Mouse (Mus musculus) heart, postnatal 10 days (tissue): ENCODE data around the gene Pxmp2. TPM values are rescaled to one million over a fixed set of nuclear protein-coding genes. Genes with fewer than 3 reads are reported as not detected.
A peak's percentile ranks its signal among the peaks of the same experiment; 100 is the strongest.

Experiments used
- DNase-seq, 2 experiments: peaks; one replicate each; pipeline ENCODE4 v3.0.0; 2021
- intact Hi-C: fragments of 180-260 bp; cut with DNase I; formaldehyde crosslinking; loops from one replicate; pipeline ENCODE4 v1.15.1; 2025
- total RNA-seq, 2 experiments: library from RNA; stranded (reverse); gene quantifications; 2 replicates each; pipeline ENCODE4 v1.2.3; 2021

The Pxmp2 gene
- total RNA-seq = 10 to 100 TPM; 25.6 to 28.5 TPM

- intact Hi-C loops = no loop called here
- DNase-seq = peak; percentile 94 to 96
Measured at GRCm38 (mm10) chr5:110285770-110286445, at the start of gene Pxmp2, which contains the start of gene Pole. TSS of gene Pxmp2 (minus strand) at chr5:110286186. TSS of gene Pole (plus strand) at chr5:110286306.

- intact Hi-C loops = no loop called here
- no peak for DNase-seq
Measured at GRCm38 (mm10) chr5:110330508-110330907, 44.5 kb upstream of the Pxmp2 start.

GRCm38 (mm10) chr5:110313127-110313526, 27.1 kb upstream of the Pxmp2 start:
- intact Hi-C loops = no loop called here

GRCm38 (mm10) chr5:110308861-110309260, 22.9 kb upstream of the Pxmp2 start:
- intact Hi-C loops = no loop called here
- DNase-seq = no peak

More at GRCm38 (mm10) chr5:110313127-110313526, 27.1 kb upstream of the Pxmp2 start:
- no peak for DNase-seq

GRCm38 (mm10) chr5:110300591-110300990, 14.6 kb upstream of the Pxmp2 start:
- DNase-seq = no peak
- intact Hi-C loops = no loop called here

GRCm38 (mm10) chr5:110296637-110297036, 10.7 kb upstream of the Pxmp2 start:
- no peak for DNase-seq
- intact Hi-C loops = no loop called here

- intact Hi-C loops = no loop called here
- DNase-seq = no peak
Measured at GRCm38 (mm10) chr5:110291649-110292048, 5.7 kb upstream of the Pxmp2 start.

- DNase-seq = no peak
- intact Hi-C loops = no loop called here
Measured at GRCm38 (mm10) chr5:110287084-110287475, 1.1 kb upstream of the Pxmp2 start.

GRCm38 (mm10) chr5:110286446-110287083, 579 bp upstream of the Pxmp2 start:
- intact Hi-C loops = no loop called here
- DNase-seq = no peak

- intact Hi-C loops = no loop called here
- DNase-seq = peak; percentile 10 to 16
Measured at GRCm38 (mm10) chr5:110285156-110285555, 830 bp downstream of the Pxmp2 start.

- intact Hi-C loops = no loop called here
- DNase-seq = peak; percentile 44 to 76
Measured at GRCm38 (mm10) chr5:110284536-110284935, 1.4 kb downstream of the Pxmp2 start.

GRCm38 (mm10) chr5:110281984-110282383, 4.0 kb downstream of the Pxmp2 start:
- intact Hi-C loops = no loop called here
- no peak for DNase-seq

GRCm38 (mm10) chr5:110276910-110277309, 9.1 kb downstream of the Pxmp2 start:
- intact Hi-C loops = no loop called here
- no peak for DNase-seq

GRCm38 (mm10) chr5:110276391-110276790, 9.6 kb downstream of the Pxmp2 start:
- DNase-seq = no peak
- intact Hi-C loops = no loop called here

- intact Hi-C loops = no loop called here
- DNase-seq = no peak
Measured at GRCm38 (mm10) chr5:110274846-110275245, 11.1 kb downstream of the Pxmp2 start.

GRCm38 (mm10) chr5:110274147-110274546, 11.8 kb downstream of the Pxmp2 start:
- no peak for DNase-seq

GRCm38 (mm10) chr5:110270242-110270641, 15.7 kb downstream of the Pxmp2 start:
- peak in 1 of 2 experiments; percentile 17 for DNase-seq
- intact Hi-C loops = no loop called here

More at GRCm38 (mm10) chr5:110274147-110274546, 11.8 kb downstream of the Pxmp2 start:
- intact Hi-C loops = no loop called here

- peak; percentile 92 to 96 for DNase-seq
- intact Hi-C loops = loop anchor here (5.0 kb wide), 1 partner anchor 92 kb away; the partner anchor contains the start of gene Golga3
Measured at GRCm38 (mm10) chr5:110269141-110270101, 16.6 kb downstream of the Pxmp2 start, which contains the start of gene Pgam5. TSS of gene Pgam5 (minus strand) at chr5:110269913.

GRCm38 (mm10) chr5:110266941-110267340, 19.0 kb downstream of the Pxmp2 start:
- no peak for DNase-seq
- intact Hi-C loops = loop anchor here (5.0 kb wide), 1 partner anchor 90 kb away; the partner anchor contains the start of gene Golga3

GRCm38 (mm10) chr5:110244091-110244490, 41.9 kb downstream of the Pxmp2 start:
- intact Hi-C loops = no loop called here
- DNase-seq = no peak

- no peak for DNase-seq
- intact Hi-C loops = no loop called here
Measured at GRCm38 (mm10) chr5:110232346-110232745, 53.6 kb downstream of the Pxmp2 start.
